ENCODE assay signal across 8 mouse cellular contexts in the genomic region with DNA sequence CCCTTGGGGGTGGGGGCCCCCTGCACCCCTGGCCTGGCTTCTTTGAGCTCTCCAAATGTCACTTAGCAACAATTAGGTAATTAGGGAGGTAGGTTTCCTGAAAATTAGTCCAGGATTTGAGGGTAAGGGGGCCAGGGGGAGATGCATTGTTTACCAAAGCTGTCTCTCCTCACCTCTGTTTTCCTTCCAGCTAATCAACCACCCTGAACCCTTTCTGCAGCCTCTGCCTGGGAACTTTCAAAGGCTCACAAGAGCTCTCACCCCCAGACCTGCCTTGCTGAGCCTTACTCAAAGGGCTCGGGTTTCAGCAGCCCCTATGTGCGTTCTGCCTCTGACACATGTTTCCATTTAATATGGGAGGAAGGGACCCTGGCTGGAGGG.
DNase-seq lines count a peak whose midpoint lies in the region; ATAC-seq and TF ChIP-seq lines count a peak whose summit lies in the region.

No protein-coding gene starts in this region.

- no peak overlapping the region for H3K4me3 ChIP-seq in layer of hippocampus, adult 2 months
- H3K4me3 ChIP-seq in forebrain, embryonic 11.5 days (ENCODE audit: low read depth, low read length): no peak overlapping the region
- H3K4me3 ChIP-seq in limb, embryonic 12.5 days (replicated peaks): no peak overlapping the region
- no peak overlapping the region for H3K4me3 ChIP-seq in olfactory bulb, adult 2 months (ENCODE audit: insufficient read depth, low read depth, low read length)

- H3K4me1 ChIP-seq in forebrain, embryonic 11.5 days (replicated peaks; ENCODE audit: control insufficient read depth, insufficient read depth, low read length): peaks cover 7% of the 10 kb centered on the region; the same call in 1 of the 2 replicates
- H3K4me1 ChIP-seq in limb, embryonic 12.5 days (replicated peaks): peaks cover 39% of the 10 kb centered on the region
- peaks cover 10% of the 10 kb centered on the region for H3K4me1 ChIP-seq in olfactory bulb, adult 2 months (ENCODE audit: control insufficient read depth, insufficient read depth, low read length)

- H3K4me2 ChIP-seq in forebrain, embryonic 11.5 days (ENCODE audit: low read depth, low read length, severe bottlenecking): no peak overlapping the region
- peak overlapping the region; percentile 47 for H3K4me2 ChIP-seq in limb, embryonic 12.5 days

- 5% methylated on average over 2 of the region's 2 CpGs for WGBS in forebrain, embryonic 11.5 days
- 0% methylated on average over 2 of the region's 2 CpGs for WGBS in limb, embryonic 12.5 days
- 29% methylated on average over 2 of the region's 2 CpGs for WGBS in olfactory bulb, adult 2 months

- peak; percentile 69 for ATAC-seq in forebrain, embryonic 11.5 days (replicated peaks; ENCODE audit: low FRiP score)
- peak; percentile 92 for ATAC-seq in limb, embryonic 12.5 days (ENCODE audit: insufficient number of reproducible peaks, insufficient read depth, low FRiP score, low TSS enrichment, low read depth)

- H3K9ac ChIP-seq in forebrain, embryonic 11.5 days (ENCODE audit: low read length): no peak overlapping the region; the same call in 1 of the 2 replicates
- 0 out of 2 replicates have a peak overlapping the region, but pooled peaks have one; percentile 37 for H3K9ac ChIP-seq in limb, embryonic 12.5 days (replicated peaks)

- H3K27ac ChIP-seq in layer of hippocampus, adult 2 months: peak overlapping the region; percentile 95
- peak overlapping the region; percentile 70 for H3K27ac ChIP-seq in forebrain, embryonic 11.5 days (ENCODE audit: low read depth, low read length)
- H3K27ac ChIP-seq in limb, embryonic 12.5 days: peak overlapping the region; percentile 100
- peak overlapping the region; percentile 27 for H3K27ac ChIP-seq in olfactory bulb, adult 2 months (ENCODE audit: insufficient read depth, low read depth, low read length)

- TF ChIP-seq CTCF in layer of hippocampus, adult 2 months (conservative IDR thresholded peaks at IDR 0.05): no peak
- no peak for TF ChIP-seq CTCF in olfactory bulb, adult 2 months (IDR thresholded peaks at IDR 0.05; ENCODE audit: insufficient read depth, low read depth, low read length)

- no peaks in the 10 kb centered on the region for H3K36me3 ChIP-seq in forebrain, embryonic 11.5 days (ENCODE audit: control insufficient read depth, insufficient read depth, low read length)
- H3K36me3 ChIP-seq in limb, embryonic 12.5 days: no peaks in the 10 kb centered on the region

- no peak for TF ChIP-seq POLR2A in olfactory bulb, adult 2 months (IDR thresholded peaks at IDR 0.05; ENCODE audit: insufficient read depth, low read depth, low read length)

- no peaks in the 10 kb centered on the region for H3K27me3 ChIP-seq in forebrain, embryonic 11.5 days (ENCODE audit: control insufficient read depth, insufficient read depth, low read length)
- no peaks in the 10 kb centered on the region for H3K27me3 ChIP-seq in limb, embryonic 12.5 days

- no peak for DNase-seq in layer of hippocampus, adult 2 months (ENCODE audit: low spot score in 2 of 2)
- no peak for DNase-seq in layer of hippocampus, adult 9-10 months (ENCODE audit: low spot score)
- DNase-seq in forebrain, embryonic 11.5 days (ENCODE audit: low spot score): no peak
- DNase-seq in Muller cell, postnatal 12 days (ENCODE audit: inconsistent ontology term): no peak
- DNase-seq in adrenal gland, adult 2 months: no peak
- DNase-seq in right cerebral cortex, adult 18-20 months: no peak

- H3K9me3 ChIP-seq in forebrain, embryonic 11.5 days (ENCODE audit: control insufficient read depth, low read length): no peaks in the 10 kb centered on the region
- no peaks in the 10 kb centered on the region for H3K9me3 ChIP-seq in limb, embryonic 12.5 days

Comparison
In these comparisons a context has a peak if more than half of its experiments do, and no peak if none do; other contexts are left out.
1. H3K27ac ChIP-seq: peak in every context shown above with its lines; median percentile 100 in limb, embryonic 12.5 days; 95 in layer of hippocampus, adult 2 months; 70 in forebrain, embryonic 11.5 days; 27 in olfactory bulb, adult 2 months.